In the genomic region with DNA sequence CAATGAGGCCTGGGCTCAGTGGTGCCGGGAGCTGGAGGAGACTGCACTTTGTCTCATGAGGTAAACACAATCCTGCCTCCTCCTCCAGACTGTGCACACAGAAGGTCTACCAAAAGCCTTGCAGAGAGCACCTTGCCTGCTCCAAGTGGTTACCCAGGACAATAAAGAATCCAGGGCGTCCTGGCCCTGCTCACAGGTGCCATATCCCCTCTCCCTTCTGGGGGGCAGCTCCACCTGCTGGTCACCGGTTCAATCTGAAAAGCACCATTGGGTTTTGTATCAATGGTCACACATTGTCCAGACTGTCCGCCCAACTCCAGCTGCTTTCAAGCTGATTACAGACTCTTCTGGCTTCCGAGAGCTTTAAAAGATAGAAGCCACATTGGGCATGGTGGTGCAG, we compare ENCODE assay signal across 9 mouse cellular contexts. TPM values are rescaled to one million over a fixed set of nuclear protein-coding genes. Genes with fewer than 3 reads are reported as not detected.
A peak's percentile ranks its signal among the peaks of the same experiment; 100 is the strongest.
DNase-seq lines count a peak whose midpoint lies in the region; ATAC-seq and TF ChIP-seq lines count a peak whose summit lies in the region.
"Had no signal": no experiment of that assay in that cellular context is flagged by ENCODE, and none has a peak within 500 bp of the region (broad histone marks: within the 10 kb centered on the region; RNA-seq: fewer than 3 reads in every experiment).

No protein-coding gene starts in this region.

- H3K4me2 ChIP-seq in forebrain, embryonic 11.5 days (ENCODE audit: low read depth, low read length, severe bottlenecking): no peak overlapping the region
- no peak overlapping the region for H3K4me2 ChIP-seq in forebrain, embryonic 13.5 days
- no peak overlapping the region for H3K4me2 ChIP-seq in forebrain, embryonic 16.5 days (ENCODE audit: low read length)
- H3K4me2 ChIP-seq: embryonic facial prominence, embryonic 13.5 days had no signal

- no peak overlapping the region for H3K9ac ChIP-seq in forebrain, embryonic 11.5 days (ENCODE audit: low read length)
- no peak overlapping the region for H3K9ac ChIP-seq in forebrain, embryonic 13.5 days
- H3K9ac ChIP-seq in forebrain, embryonic 16.5 days (replicated peaks; ENCODE audit: low read depth, low read length): no peak overlapping the region
- H3K9ac ChIP-seq: embryonic facial prominence, embryonic 13.5 days had no signal

- H3K36me3 ChIP-seq in forebrain, embryonic 11.5 days (ENCODE audit: control insufficient read depth, insufficient read depth, low read length): no peaks in the 10 kb centered on the region
- H3K36me3 ChIP-seq in forebrain, embryonic 13.5 days (ENCODE audit: poor library complexity, severe bottlenecking): no peaks in the 10 kb centered on the region
- no peaks in the 10 kb centered on the region for H3K36me3 ChIP-seq in thymus, adult 2 months (ENCODE audit: control insufficient read depth, insufficient read depth, low read length)
- H3K36me3 ChIP-seq in forebrain, embryonic 16.5 days (ENCODE audit: control insufficient read depth, insufficient read depth): no peaks in the 10 kb centered on the region
- H3K36me3 ChIP-seq: embryonic facial prominence, embryonic 13.5 days had no signal

- H3K9me3 ChIP-seq in forebrain, embryonic 11.5 days (ENCODE audit: control insufficient read depth, low read length): peaks cover 4% of the 10 kb centered on the region; the same call in 1 of the 2 replicates
- H3K9me3 ChIP-seq in forebrain, embryonic 13.5 days (replicated peaks): peaks cover 6% of the 10 kb centered on the region; the same call in 1 of the 2 replicates
- peaks cover 8% of the 10 kb centered on the region; the same call in 1 of the 2 replicates for H3K9me3 ChIP-seq in forebrain, embryonic 16.5 days (ENCODE audit: control insufficient read depth, low read length)
- H3K9me3 ChIP-seq: embryonic facial prominence, embryonic 13.5 days had no signal

- DNase-seq in forebrain, embryonic 11.5 days (ENCODE audit: low spot score): peak; percentile 54
- DNase-seq in thymus, adult 2 months: peak; percentile 24
- no peak for DNase-seq in thymus, adult 18-20 months
- DNase-seq in kidney, postnatal 25 days: peak; percentile 60 to 64
- DNase-seq in yolk sac, embryonic 10.5 days (ENCODE audit: low spot score): peak; percentile 13
- DNase-seq in right cerebral cortex, postnatal 14 days: no peak

- WGBS in forebrain, embryonic 11.5 days: 64% methylated on average over 5 of the region's 5 CpGs
- WGBS in forebrain, embryonic 13.5 days: 60% methylated on average over 5 of the region's 5 CpGs
- WGBS in thymus, adult 2 months: 61% methylated on average over 5 of the region's 5 CpGs
- 63% methylated on average over 5 of the region's 5 CpGs for WGBS in forebrain, embryonic 16.5 days

- no peak for ATAC-seq in forebrain, embryonic 11.5 days (replicated peaks; ENCODE audit: low FRiP score)
- no peak for ATAC-seq in forebrain, embryonic 13.5 days
- no peak for ATAC-seq in forebrain, embryonic 16.5 days

- H3K4me3 ChIP-seq in forebrain, embryonic 11.5 days (ENCODE audit: low read depth, low read length): no peak overlapping the region
- no peak overlapping the region for H3K4me3 ChIP-seq in forebrain, embryonic 13.5 days
- H3K4me3 ChIP-seq in thymus, adult 2 months (ENCODE audit: control insufficient read depth, insufficient read depth, low read length): no peak overlapping the region
- H3K4me3 ChIP-seq in forebrain, embryonic 16.5 days (replicated peaks; ENCODE audit: low read length): no peak overlapping the region
- H3K4me3 ChIP-seq: embryonic facial prominence, embryonic 13.5 days had no signal

- H3K27ac ChIP-seq in forebrain, embryonic 11.5 days (ENCODE audit: low read depth, low read length): no peak overlapping the region
- H3K27ac ChIP-seq in forebrain, embryonic 13.5 days: no peak overlapping the region
- H3K27ac ChIP-seq in thymus, adult 2 months (ENCODE audit: control insufficient read depth, insufficient read depth, low read length): no peak overlapping the region
- no peak overlapping the region for H3K27ac ChIP-seq in forebrain, embryonic 16.5 days (ENCODE audit: low read length)
- H3K27ac ChIP-seq: embryonic facial prominence, embryonic 13.5 days had no signal

- TF ChIP-seq CTCF in thymus, adult 2 months (IDR thresholded peaks at IDR 0.05; ENCODE audit: borderline replicate concordance, control insufficient read depth, extremely low read depth, insufficient read depth, low read length, poor library complexity): peak; percentile 14; the same call in 1 of the 2 replicates

- H3K27me3 ChIP-seq in forebrain, embryonic 11.5 days (ENCODE audit: control insufficient read depth, insufficient read depth, low read length): peaks cover 17% of the 10 kb centered on the region
- H3K27me3 ChIP-seq in forebrain, embryonic 13.5 days: peaks cover 25% of the 10 kb centered on the region
- no peaks in the 10 kb centered on the region for H3K27me3 ChIP-seq in thymus, adult 2 months (ENCODE audit: control insufficient read depth, insufficient read depth, low read length)
- H3K27me3 ChIP-seq in forebrain, embryonic 16.5 days (replicated peaks; ENCODE audit: control insufficient read depth, insufficient read depth, low read length): no peaks in the 10 kb centered on the region
- H3K27me3 ChIP-seq: embryonic facial prominence, embryonic 13.5 days had no signal

- H3K4me1 ChIP-seq in forebrain, embryonic 11.5 days (replicated peaks; ENCODE audit: control insufficient read depth, insufficient read depth, low read length): peaks cover 14% of the 10 kb centered on the region
- peaks cover 25% of the 10 kb centered on the region for H3K4me1 ChIP-seq in forebrain, embryonic 13.5 days
- no peaks in the 10 kb centered on the region for H3K4me1 ChIP-seq in thymus, adult 2 months (replicated peaks; ENCODE audit: control insufficient read depth, insufficient read depth, low read length)
- H3K4me1 ChIP-seq in forebrain, embryonic 16.5 days (replicated peaks; ENCODE audit: control insufficient read depth, insufficient read depth, low read length): peaks cover 8% of the 10 kb centered on the region

- TF ChIP-seq POLR2A in thymus, adult 2 months (IDR thresholded peaks at IDR 0.05; ENCODE audit: control insufficient read depth, extremely low read depth, insufficient read depth, low read length, poor library complexity): no peak

RNA-seq across cellular contexts. Expression of a gene that starts 32.0 kb away (rescaled TPM):
- polyA plus RNA-seq in forebrain, embryonic 11.5 days (2014; fragmentation: Nextera tagmentation; extraction: Ambion mirVana): 122 and 134 TPM in 2 replicates
- 107 and 116 TPM in 2 replicates for polyA plus RNA-seq in forebrain, embryonic 13.5 days (2015; fragmentation: Nextera tagmentation; extraction: Ambion mirVana)
- polyA plus RNA-seq in thymus, adult 2 months (2012; rRNA removed): 12.9 and 13.6 TPM in 2 replicates
- 104 and 109 TPM in 2 replicates for polyA plus RNA-seq in forebrain, embryonic 16.5 days (2015; fragmentation: Nextera tagmentation; extraction: Ambion mirVana)

RNA-seq across cellular contexts. Expression of a gene that starts 42.9 kb away (rescaled TPM):
- 3.7 and 4.4 TPM in 2 replicates for polyA plus RNA-seq in forebrain, embryonic 11.5 days (2014; fragmentation: Nextera tagmentation; extraction: Ambion mirVana)
- 2.5 and 3.2 TPM in 2 replicates for polyA plus RNA-seq in forebrain, embryonic 13.5 days (2015; fragmentation: Nextera tagmentation; extraction: Ambion mirVana)
- 1.0 and 2.0 TPM in 2 replicates for polyA plus RNA-seq in thymus, adult 2 months (2012; rRNA removed)
- 3.0 and 3.3 TPM in 2 replicates for polyA plus RNA-seq in forebrain, embryonic 16.5 days (2015; fragmentation: Nextera tagmentation; extraction: Ambion mirVana)

Comparison
In these comparisons a context has a peak if more than half of its experiments do, and no peak if none do; other contexts are left out.
1. DNase-seq: peak in forebrain, embryonic 11.5 days (single experiment), thymus, adult 2 months (single experiment), kidney, postnatal 25 days (2 of 2) and yolk sac, embryonic 10.5 days (single experiment); none in thymus, adult 18-20 months (0 of 2) and right cerebral cortex, postnatal 14 days (single experiment).